Mouse (Mus musculus) frontal cortex, postnatal 25 days (tissue): ENCODE measurements around the gene Eme2.
"Not testable (repeated sequence)": the region's sequence is repeated elsewhere in the genome, so short reads cannot be mapped to it uniquely, and the experiment has no call there.

Experiments
- DNase-seq, 2 experiments: peaks; one replicate each; pipeline ENCODE4 v3.0.0; 2022; ENCODE audit warnings: low spot score in 2 of 2

The Eme2 gene

DNA sequence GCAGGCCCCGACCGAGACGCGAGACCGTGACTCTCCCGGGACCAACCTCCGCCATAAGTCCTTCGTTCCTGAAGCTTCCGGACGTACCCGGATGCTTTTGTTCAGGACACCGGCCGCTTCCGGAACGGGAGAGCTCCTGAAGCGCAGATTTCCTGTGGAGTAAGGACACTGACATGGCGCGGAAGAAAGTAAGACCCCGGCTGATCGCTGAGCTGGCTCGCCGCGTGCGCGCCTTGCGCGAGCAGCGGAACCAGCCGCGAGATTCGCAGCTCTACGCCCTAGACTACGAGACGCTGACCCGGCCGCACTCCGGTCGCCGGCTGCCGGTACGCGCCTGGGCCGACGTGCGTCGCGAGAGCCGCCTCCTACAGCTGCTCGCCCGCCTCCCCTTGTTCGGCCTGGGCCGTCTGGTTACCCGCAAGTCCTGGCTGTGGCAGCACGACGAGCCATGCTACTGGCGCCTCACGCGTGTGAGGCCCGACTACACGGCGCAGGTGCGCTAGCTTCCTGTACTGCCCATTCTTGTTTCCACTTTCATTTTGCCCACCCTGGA, at the start of gene Eme2, which contains the start of gene Mrps34:
Eme2 (minus strand) TSS at position 93 of the 553 bp plus-strand sequence.
Mrps34 (plus strand) TSS at position 122 of the 553 bp plus-strand sequence.
- DNase-seq, result peak; percentile 72 to 75

DNA sequence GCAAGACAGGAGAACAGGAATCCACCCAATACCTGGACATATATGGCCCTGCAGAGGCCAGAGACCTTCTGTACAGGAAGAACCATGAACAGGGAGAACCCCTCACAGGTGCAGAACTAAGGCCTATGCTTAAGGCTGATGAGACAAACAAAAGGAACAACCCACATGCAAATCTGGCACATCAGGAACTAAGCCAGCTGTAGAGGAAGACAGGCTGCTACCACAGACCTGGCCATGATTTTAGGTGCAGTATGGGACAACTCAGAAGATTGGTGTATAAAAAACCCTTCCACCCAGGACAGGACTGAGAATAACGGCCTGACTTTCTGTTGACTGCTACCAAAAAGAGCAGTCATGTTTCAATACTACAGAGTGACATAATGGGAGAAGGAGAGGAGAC, 48.7 kb upstream of the Eme2 start:
- not testable (repeated sequence) for DNase-seq

DNA sequence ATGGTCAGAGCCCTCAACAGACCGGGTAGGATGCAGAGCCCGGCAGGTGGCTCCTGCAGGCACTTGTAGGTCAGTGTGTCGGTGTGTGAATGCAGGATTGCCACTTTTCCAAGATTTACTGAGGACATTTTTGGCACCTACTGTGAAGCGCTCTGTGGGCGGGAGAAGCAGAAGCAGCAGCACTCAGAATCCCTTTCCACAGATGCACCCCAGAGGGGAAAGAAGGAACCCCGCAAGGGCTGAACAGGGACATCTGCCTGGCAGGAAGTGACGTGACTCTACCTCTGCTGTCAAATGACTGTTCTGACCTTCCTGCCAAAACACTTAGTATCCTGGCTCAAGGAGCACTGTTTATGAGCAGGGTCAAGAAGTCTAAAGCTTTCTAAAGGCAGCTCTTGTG, 48.1 kb upstream of the Eme2 start:
- DNase-seq, result peak; percentile 27 to 41

DNA sequence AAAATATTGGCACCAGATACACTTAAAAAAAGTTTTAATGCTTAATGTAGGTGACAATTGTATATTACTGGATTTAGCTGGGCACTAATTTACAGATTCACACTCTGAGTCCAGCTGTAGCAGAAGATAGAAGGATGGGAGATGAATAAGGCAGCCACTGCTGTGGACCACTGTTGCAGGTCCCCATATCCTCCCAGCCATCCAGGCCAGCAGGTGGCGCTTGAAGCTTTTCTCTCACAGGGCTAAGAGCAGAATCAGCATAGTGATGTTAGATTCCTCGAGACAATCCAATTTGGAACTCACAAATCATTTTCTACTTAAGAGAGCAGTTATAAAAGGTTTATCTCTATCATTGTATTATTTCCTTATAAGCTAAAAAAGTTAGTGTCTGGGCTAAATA, 47.6 kb upstream of the Eme2 start:
- peak in 1 of 2 experiments; percentile 17 for DNase-seq

DNA sequence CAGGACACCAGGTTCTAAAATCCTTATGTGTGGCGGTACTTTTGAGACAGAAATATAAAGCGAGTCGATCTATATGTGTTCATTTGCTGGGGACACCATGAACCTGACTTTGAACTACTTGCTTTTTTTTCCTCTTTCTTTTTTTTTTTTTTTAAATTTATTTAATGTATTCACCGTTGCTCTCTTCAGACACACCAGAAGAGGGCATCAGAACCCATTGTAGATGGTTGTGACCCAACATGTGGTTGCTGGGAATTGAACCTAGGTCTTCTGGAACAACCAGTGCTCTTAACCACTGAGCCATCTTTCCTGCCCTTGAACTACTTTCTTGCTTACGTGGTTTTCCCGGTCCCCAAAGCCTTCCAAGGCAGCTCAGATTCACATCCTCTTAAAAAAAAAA, 42.4 kb upstream of the Eme2 start:
- DNase-seq, result no peak

DNA sequence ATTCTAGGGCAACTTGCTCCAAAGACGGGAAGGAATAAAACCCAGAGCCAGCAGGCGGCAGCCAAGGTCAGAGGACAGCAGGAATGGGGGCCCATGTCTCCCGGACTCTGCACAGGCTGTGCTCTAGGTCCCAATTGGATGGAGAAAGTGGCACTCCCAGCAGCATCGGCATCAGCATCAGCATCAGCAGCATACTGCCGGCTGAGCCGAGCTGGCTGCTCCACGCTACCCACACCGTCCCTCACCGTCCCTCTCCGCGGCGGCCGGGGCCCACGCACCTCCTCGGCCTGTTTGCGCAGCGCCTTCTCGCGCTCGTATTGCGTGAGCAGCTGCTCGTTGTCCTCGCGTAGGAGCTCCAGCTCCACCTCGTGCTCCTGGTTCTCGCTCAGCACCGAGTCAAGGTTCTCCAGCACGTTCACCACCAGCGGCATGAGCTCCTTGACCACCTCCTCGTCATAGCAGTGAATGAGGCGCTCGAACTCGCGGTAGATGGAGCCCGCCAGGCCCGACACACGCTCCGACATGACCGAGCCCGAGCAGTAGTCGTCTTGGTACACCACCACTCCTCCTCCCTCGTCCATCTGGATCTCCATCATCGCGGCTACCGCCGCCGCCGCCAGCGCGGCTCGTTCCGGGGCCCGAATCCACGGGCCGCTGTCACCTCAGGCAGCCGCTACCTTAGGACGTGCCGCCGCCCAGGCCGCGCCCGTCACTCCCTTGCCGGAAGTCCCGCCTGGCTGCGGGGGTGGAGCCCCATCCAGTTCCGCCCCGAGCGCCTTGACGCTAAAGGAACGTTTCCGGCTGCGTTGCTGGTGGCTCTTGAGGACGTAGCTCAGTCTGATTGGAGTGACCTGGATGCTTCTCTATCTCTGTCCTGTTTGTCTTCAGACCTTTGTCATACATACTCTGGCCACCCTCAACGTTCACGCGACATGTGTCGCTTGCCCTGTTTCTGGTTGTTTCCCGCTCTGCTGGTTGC, 41.7 kb upstream of the Eme2 start, which contains the start of gene Mapk8ip3:
Mapk8ip3 (minus strand) TSS at position 719 of the 979 bp plus-strand sequence.
- peak; percentile 84 to 91 for DNase-seq

DNA sequence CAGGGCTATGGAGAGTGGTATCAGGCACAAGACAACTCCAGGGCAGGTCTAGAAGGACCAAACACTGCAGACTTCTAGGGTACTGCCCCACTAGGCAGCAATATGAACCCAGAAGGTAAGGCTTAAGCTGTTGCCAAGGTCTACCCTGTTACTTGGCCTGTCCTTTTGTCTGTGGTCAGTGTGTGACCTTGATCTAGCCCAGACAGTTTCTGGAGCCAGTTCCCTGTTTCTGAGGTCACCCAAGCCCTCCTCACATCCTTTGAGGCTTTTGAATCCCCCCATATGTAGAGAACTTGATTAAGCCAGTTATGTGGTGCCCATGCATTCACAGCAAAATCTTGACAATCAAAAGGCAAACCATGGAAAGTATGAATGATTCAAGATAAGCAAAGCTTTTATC, 40.8 kb upstream of the Eme2 start:
- DNase-seq, result no peak

DNA sequence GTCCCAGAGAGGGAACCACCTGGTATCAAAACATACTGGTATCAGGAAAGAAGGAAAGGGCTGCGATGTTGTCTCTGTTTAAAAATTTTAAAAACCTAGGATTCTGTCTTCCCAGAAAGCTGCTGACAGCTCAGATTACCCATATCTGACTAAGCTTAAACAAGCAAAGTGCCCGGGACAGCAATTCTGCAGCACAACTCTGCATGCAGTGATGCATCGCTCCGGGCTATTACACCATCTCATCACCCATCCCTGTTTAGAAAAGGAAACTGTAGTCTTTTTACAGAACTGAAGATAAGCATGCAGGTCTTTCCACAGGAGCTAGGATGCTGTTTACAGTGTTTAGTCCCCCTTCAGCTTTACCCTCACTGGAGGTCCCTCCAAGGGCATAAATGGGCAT, 40.0 kb upstream of the Eme2 start:
- no peak for DNase-seq

DNA sequence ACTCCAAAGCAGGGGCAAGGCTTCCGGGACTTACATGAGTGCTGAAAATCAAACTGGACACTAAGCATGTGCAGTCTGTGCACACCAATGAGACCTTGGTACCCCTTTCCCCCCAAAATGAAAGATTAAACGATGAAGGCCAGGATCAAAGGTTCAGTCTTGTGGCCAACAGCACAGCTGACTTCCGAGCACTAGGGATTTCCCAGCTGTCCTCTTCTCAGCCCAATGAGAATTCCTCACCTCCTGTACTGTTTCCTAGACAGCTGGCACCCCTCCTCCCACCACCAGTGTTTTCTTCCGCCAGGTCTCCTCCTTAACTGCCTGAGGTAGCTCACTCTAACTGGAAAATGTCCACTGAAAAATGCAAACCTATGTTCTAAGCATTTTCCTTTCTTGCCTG, 38.3 kb upstream of the Eme2 start:
- DNase-seq, result no peak

DNA sequence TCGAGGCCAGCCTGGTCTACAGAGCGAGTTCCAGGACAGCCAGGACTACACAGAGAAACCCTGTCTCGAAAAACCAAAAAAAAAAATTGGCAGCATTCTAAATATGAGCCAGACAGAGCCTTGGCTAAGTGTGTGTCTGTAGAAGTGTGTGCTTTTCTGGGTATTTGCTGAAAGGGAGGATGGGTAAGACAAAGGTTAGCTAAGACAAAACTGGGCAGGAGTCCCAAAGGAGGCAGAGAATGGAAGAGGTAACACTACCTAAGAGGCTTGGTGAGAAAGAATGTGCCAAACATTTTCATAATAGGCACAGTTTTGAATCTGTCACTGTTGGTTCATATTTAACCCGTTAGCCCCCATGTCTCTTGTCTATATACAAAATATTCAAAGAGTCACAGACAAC, 37.5 kb upstream of the Eme2 start:
- no peak for DNase-seq

DNA sequence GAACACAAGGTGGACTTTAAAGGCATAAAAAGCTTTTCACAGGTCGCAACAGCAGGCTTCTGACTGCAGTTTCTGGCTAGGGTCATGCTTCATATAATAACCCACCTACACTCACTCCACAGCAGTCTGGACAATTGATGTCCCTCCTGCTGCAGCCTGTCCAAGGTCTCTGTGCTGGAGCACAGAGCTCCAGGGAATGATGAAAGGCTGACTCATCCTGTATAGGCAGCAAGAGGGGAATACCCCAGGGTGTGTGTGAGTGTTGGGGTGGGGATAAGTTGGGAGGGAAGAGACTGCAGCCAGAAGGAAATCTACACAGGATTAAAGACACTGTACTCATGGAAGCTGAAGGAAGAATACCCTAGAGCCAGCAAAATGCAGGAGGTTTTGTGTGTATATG, 34.6 kb upstream of the Eme2 start:
- no peak for DNase-seq

DNA sequence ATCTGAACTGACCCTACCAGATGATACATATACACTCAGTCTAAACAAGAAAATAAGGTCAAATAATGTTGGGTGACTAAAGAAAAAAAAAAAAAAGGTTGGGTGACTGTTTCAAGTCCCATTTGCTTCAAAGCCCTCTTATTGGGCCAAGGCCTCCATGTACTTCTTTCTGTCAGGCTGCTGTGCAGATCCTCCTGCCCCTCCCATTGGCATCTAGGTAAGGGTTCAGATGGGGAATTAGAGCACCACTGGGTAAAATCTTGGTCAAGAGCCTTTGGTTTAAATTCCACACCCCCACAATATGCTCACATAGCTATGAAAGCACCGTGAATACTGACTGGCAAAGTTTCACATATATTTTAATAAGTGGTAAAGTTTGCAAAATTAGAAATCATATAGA, 28.4 kb upstream of the Eme2 start:
- DNase-seq, result no peak

DNA sequence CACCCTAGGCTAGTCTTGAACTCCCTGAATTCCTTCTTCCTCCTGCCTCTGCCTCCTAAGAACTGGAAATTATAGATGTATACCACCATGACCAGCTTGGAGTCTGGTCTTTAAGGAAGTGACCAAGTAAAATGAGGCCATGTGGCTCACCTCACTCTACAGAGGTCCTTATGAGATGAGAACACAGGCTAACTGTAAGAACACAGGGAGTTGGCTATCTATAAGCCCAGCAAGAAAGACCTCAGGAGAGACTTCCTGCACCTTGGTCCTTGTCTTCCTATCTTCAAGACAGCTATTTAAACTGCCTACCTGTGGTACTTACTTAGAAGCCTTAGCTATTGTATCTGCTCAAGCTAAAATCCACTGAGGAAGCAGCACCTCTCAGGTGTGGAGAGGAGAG, 19.1 kb upstream of the Eme2 start:
- no peak for DNase-seq

DNA sequence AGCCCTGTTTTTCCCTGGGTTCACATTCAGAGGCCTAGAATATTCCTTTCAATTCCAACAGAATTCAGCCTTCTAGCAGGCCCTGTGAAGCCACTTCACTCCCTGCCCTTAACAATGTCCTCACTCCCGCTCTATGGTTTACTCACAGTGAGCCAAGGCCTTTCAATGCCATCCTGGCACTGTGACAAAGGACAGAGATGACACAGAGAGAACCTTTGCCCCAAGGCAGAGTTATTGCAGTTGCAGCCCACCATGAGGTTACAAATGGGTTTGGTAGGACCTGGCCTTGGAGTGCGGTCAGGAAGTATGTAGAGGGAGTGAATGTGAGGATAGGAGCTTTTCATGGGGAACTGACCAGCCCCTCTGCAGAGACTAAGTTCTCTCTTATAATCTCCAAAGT, 12.7 kb upstream of the Eme2 start:
- DNase-seq, result no peak

DNA sequence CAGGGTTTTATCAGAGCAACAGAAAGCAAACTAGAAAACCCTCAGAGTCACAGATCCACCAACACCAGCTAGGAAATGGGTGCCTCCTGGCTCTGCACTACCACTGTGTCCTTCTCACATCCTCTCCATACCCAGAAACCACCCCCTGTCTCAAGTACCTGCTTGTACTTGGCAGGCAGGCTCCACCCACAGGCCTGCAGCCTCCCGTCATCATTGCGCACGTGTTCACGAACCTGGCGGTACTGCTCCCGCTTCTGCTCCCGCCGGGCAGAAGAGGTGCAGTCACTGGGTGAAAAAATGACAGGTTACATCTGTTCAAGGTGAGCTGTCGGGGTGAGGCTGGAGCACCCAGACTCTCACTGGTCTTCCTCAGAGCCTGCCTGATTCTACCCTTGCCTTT, 8.9 kb upstream of the Eme2 start:
- DNase-seq, result no peak

DNA sequence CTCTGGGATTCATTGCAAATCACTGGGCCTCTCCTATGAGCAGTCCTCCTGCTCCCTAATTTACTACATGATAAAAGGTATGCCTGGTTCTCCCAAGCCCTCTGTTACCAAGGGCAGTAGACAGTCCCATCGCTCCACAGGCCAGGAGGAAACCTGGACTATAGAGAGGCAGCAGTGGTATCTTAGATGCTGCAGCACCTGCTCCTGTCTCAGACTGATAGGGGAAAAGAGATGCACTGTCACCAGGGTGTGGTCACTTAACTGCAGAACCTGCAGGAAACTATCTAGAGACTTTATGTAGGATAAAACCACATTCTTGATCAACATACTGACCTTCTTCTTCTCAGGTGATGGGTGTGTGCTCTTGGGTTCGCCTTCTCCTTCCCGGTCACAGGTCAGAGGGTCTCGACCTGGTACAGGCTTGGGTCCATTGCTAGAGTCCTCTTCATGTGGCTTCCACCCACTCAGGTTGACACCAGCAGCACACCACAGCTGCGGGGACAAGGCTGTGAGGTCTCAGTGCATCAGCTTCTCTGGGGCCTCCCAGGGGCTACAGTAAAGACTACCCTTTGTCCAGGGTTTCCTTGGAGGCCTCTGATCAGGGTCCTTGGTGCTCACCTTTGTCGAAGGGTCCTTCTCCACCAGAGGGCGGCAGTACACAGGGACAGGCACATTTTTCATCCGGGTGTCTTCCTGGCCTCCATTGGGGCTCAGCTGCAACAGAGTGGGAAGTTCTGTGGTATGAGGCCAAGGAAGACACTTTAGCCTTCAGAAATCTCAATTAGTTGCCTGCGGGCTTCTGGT, 8.0 kb upstream of the Eme2 start:
- no peak for DNase-seq

DNA sequence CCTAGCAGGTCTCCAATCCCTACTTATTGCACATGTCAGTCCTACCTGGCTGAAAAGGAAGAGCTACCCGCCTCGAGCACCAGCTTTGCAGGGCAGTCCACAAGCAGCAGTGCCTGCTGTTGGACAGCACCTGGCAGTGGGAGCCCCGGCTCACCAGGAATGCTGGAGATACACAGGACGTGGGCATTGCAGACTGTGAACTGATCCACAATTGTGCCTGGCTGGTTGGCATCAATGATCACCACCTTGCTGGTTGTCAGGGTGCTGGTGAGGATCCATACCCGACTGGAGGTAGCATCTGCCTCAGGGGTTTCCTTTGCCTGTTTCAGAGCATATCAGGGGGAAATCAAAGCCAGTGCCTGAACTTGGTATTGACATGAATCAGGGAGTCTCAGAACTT, 7.2 kb upstream of the Eme2 start:
- DNase-seq, result no peak

DNA sequence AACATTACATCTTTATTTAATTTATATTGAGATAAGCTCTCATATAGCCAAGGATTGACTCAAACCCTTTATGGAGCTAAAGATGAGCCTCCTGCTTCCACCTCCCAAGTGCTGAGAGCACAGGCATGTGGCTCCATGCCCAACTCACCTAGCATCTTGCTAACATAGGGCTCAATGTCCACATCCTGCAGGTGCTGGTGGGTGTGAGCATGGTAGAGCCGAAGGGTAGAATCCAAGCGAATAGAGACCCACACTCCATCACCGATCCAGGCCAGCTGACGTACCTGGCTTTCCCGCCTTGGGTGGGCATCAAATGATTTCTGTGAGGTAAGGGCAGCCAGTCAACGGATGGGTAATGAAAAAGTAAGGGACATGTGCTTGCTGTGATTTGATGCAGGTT, 5.1 kb upstream of the Eme2 start:
- DNase-seq, result no peak

DNA sequence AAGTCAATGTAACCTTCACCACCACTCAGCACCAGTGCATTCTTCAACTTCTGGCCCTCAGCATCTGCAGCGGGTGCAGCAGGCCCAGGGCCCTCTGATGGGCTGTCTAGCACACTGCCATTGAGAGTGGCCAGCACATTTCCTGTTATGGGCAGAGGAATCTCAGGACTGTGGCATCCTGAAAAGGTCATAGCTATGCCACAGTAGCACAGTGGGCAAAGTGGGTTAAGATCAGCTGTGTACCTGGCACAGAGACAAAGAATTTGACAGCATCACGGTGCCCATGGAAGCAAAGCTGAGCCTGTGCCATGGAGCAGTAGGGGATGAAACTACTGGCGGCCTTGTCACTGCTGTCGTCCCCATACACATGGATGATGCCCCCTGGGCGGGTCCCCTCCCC, 4.3 kb upstream of the Eme2 start:
- DNase-seq, result no peak

DNA sequence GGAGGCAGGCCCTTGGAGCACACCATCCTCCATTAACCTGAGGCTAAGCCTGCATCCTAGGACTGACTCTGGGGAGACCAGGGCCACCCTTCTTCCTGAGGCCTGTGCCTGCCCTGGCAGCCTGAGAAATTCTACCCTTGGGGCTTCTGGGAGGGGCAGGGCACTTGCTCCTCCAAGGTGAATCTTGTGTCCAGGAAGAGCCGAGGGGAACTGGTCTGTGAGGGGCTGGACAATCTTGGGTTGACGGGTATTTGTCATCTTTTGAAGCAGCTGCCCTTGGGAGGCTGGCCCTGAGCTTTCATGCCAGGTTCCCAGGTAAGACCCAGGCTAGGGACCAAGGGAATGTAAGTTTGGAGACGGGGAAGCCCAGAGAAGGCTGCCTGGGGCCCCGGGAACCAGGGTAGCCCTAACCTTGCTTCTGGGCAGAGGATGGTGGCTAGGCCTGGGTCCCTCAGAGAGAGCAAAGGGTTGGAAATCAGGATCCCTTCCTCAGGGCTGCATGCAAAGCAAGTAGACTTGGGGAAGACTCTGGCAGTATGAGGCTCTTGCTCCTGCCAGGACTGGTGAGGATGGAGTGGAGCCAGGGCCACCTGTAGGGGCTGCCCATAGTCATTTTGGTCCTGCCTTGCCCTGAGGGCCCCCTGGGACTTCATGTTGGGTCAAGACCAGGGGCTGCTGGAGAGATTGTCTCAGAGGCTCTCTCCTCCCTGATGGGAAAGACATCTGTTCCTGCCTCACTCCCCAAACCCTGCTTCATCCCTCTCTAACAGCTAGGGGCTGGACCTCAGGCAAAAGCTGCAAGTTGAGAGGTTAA, 3.4 kb upstream of the Eme2 start:
- no peak for DNase-seq

DNA sequence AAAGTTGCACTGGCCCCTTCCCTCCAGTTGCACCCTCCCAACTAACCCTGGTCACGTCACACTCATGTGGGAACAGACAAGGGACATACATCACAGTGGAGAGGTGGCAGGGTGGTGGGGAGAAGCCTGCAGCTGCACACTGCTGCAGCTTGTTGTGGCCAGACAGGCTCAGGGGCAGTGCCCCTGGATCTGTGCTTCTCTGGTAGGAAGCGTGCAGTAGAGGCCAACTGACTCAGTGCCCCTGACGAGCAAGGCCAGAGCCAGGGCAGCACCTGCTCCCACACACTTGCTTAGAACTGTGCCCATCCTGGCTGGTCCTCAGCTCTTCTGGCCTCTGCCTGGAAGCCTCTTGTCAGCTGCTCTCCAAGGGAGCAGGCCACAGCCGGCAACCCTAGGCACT, 2.7 kb upstream of the Eme2 start:
- no peak for DNase-seq

DNA sequence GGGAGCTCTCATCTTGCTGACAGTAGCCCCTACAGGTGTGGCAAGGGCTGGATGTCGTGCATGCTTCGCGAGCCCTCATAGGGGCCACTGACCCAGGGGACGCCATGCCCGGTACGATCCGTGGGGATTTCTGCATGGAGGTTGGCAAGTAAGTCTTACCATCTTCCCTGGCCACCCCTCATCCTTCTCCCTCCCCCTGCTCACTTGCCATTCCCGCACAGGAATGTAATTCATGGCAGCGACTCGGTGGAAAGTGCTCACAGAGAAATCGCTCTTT, 2.0 kb upstream of the Eme2 start:
- no peak for DNase-seq
